Mouse (Mus musculus) lung, postnatal 0 days (tissue): ENCODE measurements around the gene Piezo1.

Experiments
- CTCF ChIP-seq: IDR thresholded peaks from 2 replicates; pipeline ENCODE4 v1.5.1; 2016; ENCODE audit warnings: antibody characterized with exemption, mild to moderate bottlenecking
- EP300 ChIP-seq: IDR thresholded peaks from 2 replicates; pipeline ENCODE4 v1.6.1; 2016; ENCODE audit warnings: antibody characterized with exemption, mild to moderate bottlenecking, control low read depth

DNA sequence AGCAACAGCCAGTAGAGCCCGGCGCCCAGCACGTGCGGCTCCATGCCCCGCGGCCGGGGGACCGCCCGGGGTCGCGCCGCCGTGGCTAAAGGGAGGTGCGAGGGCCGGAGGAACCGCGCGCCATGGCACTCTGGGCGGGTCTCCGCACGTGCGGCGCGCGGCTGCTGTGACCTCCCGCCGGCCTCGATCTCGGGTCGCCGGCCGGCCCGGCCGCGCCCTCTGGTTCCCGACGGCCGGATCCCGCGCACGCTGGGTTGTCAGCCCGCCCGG, 199 bp downstream of the Piezo1 start:
- no peak for TF ChIP-seq CTCF
- TF ChIP-seq EP300: no peak
